Mouse (Mus musculus) heart, adult 18-20 months (tissue): ENCODE results near the gene Gm10306. TPM values are rescaled to one million over a fixed set of nuclear protein-coding genes. Genes with fewer than 3 reads are reported as not detected.

ENCODE experiments used
- DNase-seq, 2 experiments: peaks; one replicate each; pipeline ENCODE4 v3.0.0; 2021 to 2022; ENCODE audit warnings: mixed read lengths in 1 of 2
- long read RNA-seq, 2 experiments: library from polyadenylated mRNA; stranded (forward); transcript quantifications; one replicate each; pipeline ENCODE4 v2.0.0; 2021
- total RNA-seq, 2 experiments: library from RNA; stranded (reverse); gene quantifications; 2 replicates each; pipeline ENCODE4 v1.2.3; 2021

Gene Gm10306
- not detected for total RNA-seq
- long read RNA-seq, experiment 1, result 0 reads
- long read RNA-seq, experiment 2, result 0 reads

DNA sequence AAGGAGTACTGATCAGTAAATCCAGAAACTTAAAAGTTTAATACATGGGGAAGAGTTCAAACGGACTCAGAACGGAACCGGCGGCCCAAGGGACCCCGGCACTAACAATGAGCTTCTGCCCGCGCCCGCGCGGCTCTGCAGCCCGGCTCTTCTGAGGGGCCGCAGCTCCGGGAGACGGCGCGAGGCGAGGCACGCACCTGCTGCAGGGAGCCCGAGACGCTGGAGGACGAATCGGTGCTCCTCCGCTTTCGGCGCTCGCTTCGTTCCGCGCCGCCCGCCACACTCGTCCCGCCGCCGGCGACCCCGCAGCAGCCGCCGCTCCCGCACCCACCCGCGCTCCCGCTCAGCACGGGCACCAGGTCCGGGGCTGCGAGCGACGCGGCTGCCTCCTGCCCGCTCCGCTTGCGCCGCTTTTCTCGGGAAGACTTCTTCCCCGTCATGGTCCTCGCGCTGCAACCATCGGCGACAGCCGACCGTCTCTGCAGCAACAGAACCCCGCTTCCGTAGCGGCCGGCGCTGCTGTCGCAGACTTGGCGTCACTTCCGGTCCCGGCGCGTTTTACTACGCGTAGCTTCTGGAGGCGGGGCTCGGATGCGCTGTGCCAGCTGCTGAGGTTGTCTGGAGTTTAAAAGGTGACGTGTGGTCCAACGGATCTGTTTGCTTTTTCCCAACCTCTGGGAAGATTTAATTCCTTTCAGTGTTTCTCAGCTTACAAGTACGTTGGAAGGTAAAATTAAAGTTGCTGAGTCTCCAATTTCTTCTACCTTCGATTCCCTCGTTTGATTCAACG, at the start of gene Gm10306, which contains the start of gene Caap1:
Gene Gm10306, plus strand, starts transcription at position 282 of the 790 bp plus-strand sequence.
Gene Caap1, minus strand, starts transcription at position 532 of the 790 bp plus-strand sequence.
- peak; percentile 93 to 95 for DNase-seq

DNA sequence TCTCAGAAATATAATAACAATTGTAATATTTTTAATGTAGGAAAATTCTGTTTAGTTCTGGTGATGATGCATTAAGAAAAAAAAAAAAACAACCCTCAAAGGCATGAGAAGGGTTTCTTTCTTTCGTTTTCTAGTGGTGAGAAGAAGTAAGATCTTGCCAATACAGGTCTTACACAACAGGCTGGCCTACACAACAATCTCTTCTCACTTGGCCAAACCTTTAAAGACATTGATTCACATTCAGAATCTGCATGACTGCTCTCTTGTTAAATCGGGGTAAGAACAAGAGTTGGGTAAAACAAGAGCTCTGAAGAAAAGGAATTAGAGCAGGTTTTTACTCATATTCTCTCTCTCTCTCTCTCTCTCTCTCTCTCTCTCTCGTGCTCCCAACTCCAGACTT, 41.0 kb upstream of the Gm10306 start:
- no peak for DNase-seq

DNA sequence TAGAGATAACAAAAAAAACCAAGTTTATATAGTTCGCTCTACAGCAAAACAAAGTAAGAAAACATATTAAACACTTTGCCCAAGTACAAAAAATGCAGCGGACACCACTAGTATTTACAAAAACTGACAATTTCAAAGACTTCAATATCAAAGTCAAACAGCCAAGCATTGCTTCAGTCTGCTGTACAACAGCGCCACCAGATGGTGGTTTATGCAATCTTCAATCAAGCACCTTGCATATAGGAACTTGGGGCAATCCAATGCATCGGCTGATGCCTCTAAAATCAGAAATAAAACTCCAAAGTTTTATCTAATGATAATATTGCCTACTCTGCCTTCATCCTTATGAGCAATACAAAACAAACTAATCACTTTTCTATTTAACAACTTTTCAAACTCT, 38.7 kb upstream of the Gm10306 start:
- peak; percentile 3 to 57 for DNase-seq

DNA sequence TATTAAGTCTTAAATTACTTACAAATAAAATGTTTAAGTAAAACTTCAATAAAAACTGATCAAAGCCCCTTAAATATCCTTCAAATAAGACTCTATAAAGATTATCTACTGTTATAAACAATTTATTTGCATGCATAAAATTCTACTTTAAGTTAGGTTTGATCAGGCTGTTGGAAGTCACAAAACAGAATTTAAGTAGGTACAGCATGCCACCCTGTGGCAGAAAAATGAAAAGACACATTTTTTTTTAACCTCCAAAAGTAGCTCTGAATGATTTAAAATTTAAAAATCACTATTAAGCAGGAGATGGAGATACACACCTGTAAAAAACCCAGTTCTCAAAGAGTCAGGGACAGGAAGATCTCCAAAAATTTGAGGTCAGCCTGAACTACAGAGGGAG, 33.0 kb upstream of the Gm10306 start:
- DNase-seq, result no peak

DNA sequence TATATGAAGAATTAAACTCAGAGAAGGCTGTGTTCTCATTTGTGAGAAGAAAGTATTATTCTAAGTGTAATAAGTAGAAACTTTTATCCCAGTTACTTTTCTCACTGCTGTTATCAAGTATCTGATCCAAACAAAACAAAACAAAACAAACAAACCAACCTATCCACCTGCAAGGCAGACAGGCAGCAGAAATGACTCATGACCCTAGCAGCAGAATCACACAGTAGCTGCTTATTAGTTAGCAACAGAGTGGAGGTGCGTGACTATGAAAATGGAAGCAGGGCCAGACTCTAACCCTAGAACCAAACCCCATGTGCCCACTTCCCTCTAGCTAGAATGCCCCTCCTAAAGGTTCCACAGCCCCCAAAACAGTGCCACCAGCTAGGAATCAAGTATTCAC, 26.9 kb upstream of the Gm10306 start:
- no peak for DNase-seq

DNA sequence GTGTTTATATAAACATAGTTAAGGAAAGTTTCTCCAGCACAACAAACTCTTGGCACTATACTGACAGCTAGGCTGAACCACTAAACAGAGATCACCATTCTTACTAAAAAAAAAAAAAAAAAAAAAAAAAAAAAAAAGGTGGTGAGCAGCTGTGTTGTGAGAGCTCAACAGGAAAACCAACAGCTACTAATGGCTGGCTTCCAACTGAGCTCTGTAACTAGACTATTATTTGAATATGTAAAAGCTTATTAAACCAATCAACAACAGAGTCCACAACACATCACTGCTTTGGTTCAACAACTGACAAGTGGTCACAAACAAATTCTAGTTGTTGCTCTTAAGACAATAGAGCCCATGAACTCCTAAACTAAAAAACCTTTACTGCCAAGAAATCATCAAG, 23.1 kb upstream of the Gm10306 start:
- DNase-seq, result no peak

DNA sequence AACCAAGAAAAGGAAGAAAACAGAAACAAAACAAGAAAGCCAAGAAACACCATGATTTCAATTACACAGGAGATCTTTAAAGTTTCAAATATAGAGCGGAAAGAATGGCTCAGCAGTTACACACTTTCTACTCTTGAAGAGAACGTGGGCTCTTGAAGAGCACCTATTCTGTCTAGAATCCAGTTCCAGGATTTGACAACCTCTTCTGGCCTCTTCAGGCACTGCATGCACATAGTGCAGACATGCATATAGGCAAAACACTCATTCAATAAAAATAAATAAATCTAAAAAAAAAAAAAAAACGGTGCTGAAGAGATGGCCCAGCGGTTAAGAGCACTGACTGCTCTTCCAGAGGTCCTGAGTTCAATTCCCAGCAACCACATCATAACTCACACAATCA, 13.3 kb upstream of the Gm10306 start:
- DNase-seq, result no peak

DNA sequence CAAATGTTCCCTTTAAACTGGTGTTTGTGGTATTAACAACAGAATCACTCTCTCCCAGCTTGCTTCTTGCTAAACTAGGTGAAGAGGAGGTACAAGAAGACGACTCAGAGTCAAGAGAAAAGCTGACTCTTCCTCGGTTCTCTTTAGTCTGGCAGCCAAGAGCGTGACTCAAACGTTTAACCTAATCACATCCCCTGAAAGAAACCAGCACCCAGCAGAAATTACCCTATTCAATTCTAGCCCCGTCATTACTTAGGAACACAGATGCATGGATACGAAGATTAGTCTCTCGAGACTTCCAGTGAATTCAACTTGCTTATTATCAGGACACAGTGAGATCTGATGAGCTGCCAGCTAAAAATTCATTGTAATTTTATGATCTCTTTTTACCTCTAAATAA, 12.0 kb upstream of the Gm10306 start:
- DNase-seq, result no peak

DNA sequence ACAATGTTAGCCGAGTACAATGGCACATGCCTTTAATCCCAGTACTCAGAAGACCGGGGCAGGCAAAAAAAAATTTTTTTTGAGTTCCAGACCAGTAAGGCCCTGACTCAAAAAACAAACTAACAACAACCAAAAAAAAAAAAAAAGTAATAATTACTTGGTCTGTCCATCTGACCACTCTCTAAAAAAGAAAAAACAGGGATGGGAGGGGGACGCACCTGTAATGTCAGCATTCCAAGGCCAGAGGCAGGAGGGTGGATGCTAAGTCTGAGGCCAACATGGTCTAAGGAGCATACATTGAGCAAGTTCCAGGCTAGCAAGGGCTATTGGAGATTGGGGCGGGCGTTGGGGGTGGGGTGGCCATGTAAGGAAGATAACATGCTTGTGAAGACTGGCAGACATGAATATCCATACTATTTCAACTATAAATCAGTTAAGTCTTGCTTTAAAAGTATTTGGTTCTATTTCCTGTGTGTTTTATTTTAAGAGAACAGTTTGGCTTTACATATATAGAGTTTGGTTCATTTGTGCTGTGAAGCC, 1.3 kb upstream of the Gm10306 start:
- no peak for DNase-seq

DNA sequence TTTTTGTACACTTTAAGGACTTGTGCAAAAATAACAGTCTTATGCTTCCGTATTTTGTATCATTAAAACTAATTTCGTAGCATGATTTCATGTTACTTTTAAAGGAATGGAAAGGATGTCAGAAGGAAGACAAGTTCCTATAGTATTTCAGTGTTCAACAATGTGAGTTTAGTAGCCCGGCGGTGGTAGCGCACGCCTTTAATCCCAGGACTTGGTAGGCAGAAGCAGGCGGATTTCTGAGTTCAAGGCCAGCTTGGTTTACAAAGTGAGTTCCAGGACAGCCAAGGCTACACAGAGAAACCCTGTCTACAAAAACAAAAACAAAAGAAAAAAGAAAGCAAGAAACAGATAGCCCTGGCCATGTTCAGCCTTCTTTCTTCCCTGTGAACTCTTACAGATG, 799 bp downstream of the Gm10306 start:
- peak in 1 of 2 experiments; percentile 6 for DNase-seq

DNA sequence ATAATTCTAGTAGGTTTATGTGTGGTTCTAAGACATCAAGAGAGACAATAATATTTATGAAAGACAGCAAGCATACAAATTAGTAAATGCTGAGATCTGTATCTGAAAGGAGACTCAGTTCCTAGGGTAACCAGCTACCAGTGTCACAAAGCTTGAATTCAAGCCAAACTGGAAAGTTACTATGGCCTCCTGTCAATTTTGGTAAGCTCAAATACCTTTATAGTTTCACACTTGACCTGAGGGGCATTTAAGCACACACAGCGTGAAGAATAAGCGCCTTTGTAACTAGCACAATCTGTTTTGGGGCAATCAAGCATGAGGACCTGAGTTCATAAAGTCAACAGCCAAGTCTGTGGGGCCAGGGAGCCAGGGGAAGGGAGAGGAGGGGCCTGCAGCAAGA, 2.9 kb downstream of the Gm10306 start:
- DNase-seq, result no peak

DNA sequence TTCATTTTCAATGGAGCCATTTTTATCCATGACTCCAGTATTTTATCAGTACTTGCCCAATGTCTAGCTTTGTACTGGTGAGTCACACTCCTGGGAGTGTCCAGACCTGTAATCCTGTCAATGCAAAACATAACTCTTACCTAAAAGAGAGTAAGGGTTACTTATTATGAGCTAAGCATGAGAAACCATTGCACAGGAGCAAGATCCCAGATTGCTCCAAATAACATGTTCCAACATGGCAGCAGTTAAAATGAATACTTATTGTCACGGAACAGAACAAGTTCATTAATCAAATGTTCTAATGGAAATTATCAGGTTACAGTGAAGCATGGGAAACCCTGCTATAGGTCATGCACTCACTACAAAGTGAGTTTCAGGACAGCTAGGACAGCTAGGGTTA, 4.0 kb downstream of the Gm10306 start:
- no peak for DNase-seq

DNA sequence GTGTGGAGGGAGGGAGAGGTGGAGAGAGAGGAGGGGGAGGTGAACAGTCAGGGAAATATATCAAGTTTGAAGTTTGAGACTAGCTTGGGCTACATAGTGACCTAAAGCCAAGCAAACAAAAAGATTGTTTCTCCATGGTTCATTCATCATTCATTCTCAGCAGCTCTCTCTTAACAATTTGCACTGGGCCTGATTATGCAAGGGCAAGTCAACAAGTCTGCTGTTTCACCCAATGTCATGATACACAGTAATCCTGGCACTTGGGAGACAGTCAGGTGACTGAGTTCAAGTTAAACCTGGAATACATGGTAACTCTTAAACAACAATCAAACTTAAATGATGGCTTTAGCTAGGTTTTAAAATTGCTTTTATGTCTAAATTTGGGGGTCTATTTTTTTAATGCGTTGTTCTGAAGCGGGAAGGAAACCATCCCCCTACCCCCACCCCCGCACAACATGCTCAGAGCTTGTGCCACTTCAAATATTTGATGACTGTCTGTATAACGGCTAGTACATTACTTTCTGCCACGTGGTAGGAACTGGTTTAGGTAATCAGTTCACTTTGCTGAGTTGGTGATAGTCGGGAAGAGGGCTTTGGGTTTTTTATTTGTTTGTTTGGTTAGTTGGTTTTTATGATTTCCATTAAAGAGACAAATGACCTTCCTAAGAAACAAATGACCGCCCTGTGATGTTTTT, 5.8 kb downstream of the Gm10306 start:
- no peak for DNase-seq

DNA sequence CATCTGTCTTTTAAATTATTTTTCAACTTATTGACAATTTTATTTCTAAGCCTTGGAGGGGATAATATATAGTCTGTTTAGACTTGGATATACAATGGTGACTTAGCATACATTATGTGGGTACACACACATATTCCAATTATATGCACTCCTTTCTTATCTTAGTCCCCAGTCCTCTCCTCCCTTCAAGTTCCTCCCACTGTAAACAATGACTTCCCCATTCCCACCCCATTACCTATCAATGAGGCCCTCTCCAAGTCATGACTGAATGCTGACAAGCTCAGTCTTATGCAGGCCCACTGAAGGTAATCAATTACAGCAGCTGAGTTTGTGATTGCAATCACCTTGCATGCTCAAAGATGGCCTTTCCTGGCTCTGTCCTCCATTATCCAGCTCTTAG, 8.0 kb downstream of the Gm10306 start:
- no peak for DNase-seq

DNA sequence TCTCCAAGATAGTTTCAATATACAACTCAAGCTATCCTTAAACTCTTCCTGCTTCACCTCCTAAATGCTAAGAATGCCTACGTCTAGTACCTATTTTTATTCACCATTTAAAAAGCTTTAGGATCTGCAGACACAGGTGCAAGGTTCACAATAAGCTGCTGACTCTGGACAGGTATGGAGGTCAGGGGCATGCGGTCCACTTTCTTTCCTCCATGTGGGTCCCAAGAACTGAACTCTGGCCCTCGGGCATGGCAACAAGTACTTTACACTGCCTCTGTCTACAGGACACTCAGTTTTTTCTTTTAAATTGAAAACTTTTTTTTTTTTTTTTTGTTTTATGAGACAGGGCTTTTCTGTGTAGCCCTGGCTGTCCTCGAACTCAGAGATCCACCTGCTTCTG, 16.3 kb downstream of the Gm10306 start:
- no peak for DNase-seq

DNA sequence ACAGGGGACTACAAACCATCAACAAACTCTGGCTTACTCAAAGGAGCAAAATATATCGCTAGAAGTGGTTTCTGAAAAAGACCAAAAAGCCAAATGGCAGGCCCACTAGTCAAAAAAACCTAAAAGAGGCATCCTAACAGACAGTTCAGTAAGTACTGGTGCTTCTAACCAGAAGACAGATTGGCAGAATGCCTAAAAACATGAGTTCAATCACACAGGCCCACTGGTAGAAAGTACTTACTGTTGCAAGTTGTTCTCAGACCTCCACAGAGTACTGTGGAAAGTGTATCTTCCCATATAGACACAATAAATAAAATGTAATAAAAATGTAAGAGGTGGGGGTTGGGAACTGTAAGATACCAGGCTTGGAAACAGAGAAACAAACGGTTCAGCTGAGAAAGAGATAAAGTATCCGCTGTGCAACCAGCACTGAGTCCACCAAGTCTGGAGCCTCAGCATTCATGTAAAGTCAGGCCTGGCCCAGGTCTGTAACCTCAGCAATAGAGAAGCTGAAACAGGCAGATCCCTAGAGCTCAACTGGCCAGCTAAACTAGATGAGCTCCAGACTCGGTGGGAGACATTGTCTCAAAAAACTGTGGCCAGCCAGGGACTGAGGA, 35.5 kb downstream of the Gm10306 start:
- no peak for DNase-seq

DNA sequence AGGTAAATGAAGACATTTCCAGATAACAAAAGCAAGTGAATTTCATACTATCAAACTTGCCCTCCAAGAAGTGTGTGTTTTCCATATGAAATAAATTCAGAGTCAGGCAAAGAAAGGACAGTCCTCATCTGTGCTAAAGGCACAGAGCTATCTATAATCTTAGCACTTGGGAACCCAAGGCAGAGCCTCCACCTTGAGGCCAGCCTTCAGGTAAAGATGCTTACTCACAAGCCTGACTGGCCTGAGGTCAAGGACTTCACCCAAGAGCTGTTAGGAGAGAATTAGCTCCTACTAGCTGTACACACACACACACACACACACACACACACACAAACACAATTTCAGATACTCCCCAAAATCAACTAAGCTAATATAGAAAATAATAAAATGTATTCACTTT, 36.4 kb downstream of the Gm10306 start:
- no peak for DNase-seq

DNA sequence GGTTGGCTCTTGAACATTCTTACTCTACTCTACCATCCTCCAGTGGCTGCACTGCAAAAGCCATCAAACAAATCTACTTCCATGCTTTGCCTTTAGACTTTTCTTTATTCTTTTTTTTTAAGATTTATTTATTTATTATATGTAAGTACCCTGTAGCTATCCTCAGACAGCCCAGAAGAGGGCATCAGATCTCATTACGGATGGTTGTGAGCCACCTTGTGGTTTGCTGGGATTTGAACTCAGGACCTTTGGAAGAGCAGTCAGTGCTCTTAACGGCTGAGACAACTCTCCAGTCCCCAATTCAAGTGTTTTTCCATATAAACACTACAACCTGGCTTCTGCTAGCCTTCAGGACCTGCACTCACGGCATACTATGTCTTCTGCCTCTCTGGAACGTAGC, 45.0 kb downstream of the Gm10306 start:
- no peak for DNase-seq

DNA sequence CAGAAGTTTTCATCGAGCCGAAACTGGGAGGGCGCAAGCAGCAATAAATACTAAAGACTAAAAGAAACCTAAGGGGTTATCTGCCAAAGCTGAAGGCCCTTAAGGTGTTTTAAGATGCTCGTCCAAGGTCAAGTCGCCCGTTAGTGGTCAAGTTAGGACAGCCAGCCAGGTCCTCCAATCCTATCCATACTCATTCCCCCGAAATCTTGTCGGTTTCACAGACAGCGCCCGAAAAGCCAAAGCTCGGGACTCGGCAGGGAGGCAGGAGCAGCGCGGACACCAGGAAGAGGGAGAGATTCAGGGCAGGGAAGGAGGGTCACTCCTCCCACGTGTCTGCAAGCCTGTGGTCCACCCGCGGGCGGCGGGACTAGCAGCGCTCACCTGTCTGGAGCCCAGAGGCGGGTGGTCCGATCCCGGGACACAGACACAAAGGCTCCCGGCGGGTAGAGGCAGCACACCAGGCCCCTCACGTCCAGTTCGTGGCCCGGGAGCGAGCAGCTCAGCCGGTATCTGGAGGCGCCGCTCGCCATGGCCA, 46.2 kb downstream of the Gm10306 start:
- DNase-seq, result no peak

DNA sequence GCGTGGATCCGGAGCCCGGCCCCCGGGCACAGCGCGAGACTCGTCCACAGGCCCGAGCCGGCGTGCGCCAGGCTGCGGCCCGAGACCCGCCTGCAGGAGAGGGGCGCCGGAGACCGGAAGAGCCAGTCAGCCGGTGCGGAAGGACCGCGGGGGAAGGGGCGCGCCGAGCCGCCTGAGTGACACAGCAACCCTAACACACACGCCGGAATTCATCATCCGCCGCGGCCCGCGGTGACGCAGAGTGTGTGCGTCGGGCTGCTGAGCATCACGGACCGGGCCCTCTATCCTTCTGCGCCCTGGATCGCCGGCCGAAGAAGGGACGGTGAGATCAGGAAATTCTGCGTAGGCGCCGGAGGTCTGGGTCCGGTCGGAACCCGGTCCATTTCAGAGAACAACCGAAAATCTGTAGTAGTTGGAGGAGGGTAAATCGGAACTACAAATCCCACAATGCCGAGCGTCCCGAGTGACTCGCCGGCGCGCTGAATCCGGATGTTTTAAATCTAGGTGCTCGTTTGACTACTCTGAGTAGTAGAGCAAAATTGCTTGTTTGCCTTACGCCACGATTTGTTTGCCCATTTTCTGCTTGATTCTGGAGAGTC, 46.8 kb downstream of the Gm10306 start, which contains the start of gene Plaa:
Gene Plaa, minus strand, starts transcription at position 214 of the 599 bp plus-strand sequence.
- peak; percentile 92 to 94 for DNase-seq

DNA sequence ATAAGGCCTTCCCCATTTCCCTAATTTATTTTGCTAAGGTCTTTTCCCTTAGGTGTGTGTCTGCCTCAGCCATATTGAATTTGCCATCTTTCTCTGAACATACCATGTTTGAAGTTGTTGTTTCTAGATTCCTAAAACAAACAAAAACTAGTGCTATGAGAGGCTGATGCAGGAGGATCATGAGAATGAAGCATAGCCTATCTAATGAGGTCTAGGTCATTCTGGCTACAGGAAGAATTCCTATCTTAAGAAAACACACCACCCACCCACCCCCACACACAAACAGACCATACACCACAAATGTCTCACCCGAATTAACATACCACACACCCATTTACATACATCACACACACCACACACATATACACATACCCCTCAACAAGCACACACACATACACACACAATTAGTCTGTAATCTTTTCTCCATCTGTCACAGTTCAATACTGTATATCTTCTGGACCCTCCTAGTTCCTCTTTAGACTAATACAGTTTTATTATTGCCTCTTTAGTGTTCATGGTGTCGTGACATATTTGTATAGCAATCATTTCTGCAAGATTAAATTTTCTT, 48.2 kb downstream of the Gm10306 start:
- no peak for DNase-seq

DNA sequence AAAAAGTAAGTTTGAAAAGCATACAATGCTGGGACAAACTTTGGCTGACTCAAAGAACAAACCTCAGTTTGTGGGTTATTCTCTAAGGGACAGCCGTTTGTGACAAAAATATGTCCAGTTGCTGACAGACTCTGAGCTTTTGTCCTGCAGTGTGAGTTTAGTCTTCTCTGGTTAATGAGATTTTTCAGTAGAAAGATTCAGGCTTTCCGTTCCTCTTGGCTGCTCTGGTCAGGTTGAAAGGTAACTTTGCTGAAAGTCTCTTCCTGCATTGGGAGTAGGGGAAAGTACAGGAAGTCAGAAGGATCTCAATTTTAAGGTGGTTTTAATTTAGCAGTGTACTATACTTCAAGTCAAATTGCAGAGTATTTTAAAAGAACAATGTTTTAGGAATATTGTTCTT, 49.2 kb downstream of the Gm10306 start:
- DNase-seq, result no peak
